Mouse (Mus musculus) MEL (cell line): Measurements from ENCODE around the gene Fam178b. TPM values are rescaled to one million over a fixed set of nuclear protein-coding genes. Genes with fewer than 3 reads are reported as not detected.

Source experiments
- DNase-seq: peaks from one replicate; pipeline ENCODE4 v3.0.0; 2011; ENCODE audit warnings: low read depth, low spot score
- H3K27ac ChIP-seq: 2 replicates; pipeline ENCODE4 v1.5.1; 2012; ENCODE audit warnings: low read depth, mild to moderate bottlenecking, control low read depth, low read length, moderate library complexity; ENCODE audit not compliant: control insufficient read depth
- H3K27me3 ChIP-seq, 2 experiments: fragments of 150-350 bp in 1 of 2; sonication (generic) in 1 of 2; 2 replicates each; pipeline ENCODE4 v1.6.1; 2012; ENCODE audit warnings: low read length in 2 of 2, mild to moderate bottlenecking in 2 of 2, improper control_type of control experiment in 1 of 2, moderate library complexity in 1 of 2; ENCODE audit not compliant: insufficient read depth in 2 of 2, control insufficient read depth in 1 of 2
- H3K36me3 ChIP-seq, 2 experiments: 2 replicates each; pipeline ENCODE4 v1.6.1; 2012 to 2014; ENCODE audit warnings: low read length in 2 of 2, improper control_type of control experiment in 1 of 2, inconsistent platforms in 1 of 2, mild to moderate bottlenecking in 1 of 2; ENCODE audit not compliant: insufficient read depth in 2 of 2, control insufficient read depth in 1 of 2
- H3K4me1 ChIP-seq, 2 experiments: fragments of 150-350 bp in 1 of 2; sonication (generic) in 1 of 2; 2 replicates each; pipeline ENCODE4 v1.6.1; 2012; ENCODE audit warnings: low read length in 2 of 2, improper control_type of control experiment in 1 of 2, mild to moderate bottlenecking in 1 of 2; ENCODE audit not compliant: insufficient read depth in 2 of 2, control insufficient read depth in 1 of 2
- H3K4me3 ChIP-seq, 2 experiments: fragments of 150-350 bp in 1 of 2; sonication (generic) in 1 of 2; 2 replicates each; pipeline ENCODE4 v1.5.1; 2012; ENCODE audit warnings: low read depth in 2 of 2, low read length in 2 of 2, mild to moderate bottlenecking in 2 of 2, moderate library complexity in 2 of 2, control low read depth in 1 of 2, improper control_type of control experiment in 1 of 2; ENCODE audit not compliant: control insufficient read depth in 1 of 2, insufficient read depth in 1 of 2
- H3K79me2 ChIP-seq: 2 replicates; pipeline ENCODE4 v1.6.1; 2012; ENCODE audit warnings: mild to moderate bottlenecking, low read length, moderate library complexity; ENCODE audit not compliant: control insufficient read depth, poor library complexity, insufficient read depth
- H3K9ac ChIP-seq: 2 replicates; pipeline ENCODE4 v1.6.1; 2012; ENCODE audit warnings: low read depth, mild to moderate bottlenecking, control low read depth, low read length, moderate library complexity; ENCODE audit not compliant: control insufficient read depth, poor library complexity, severe bottlenecking
- H3K9me3 ChIP-seq: fragments of 150-350 bp; sonication (generic); replicated peaks from 2 replicates; pipeline ENCODE4 v1.6.1; 2012; ENCODE audit warnings: mild to moderate bottlenecking, low read length, improper control_type of control experiment, moderate library complexity; ENCODE audit not compliant: insufficient read depth
- BHLHE40 ChIP-seq: IDR thresholded peaks from 2 replicates; pipeline ENCODE4 v1.6.1; 2012; ENCODE audit warnings: low read depth, mild to moderate bottlenecking, inconsistent platforms, low read length, improper control_type of control experiment, borderline replicate concordance
- CHD1 ChIP-seq: IDR thresholded peaks from 2 replicates; pipeline ENCODE4 v1.6.1; 2012; ENCODE audit warnings: low read depth, mild to moderate bottlenecking, inconsistent platforms, low read length, improper control_type of control experiment
- CHD2 ChIP-seq: IDR thresholded peaks from 2 replicates; pipeline ENCODE4 v1.6.1; 2011; ENCODE audit warnings: low read length, improper control_type of control experiment
- E2F4 ChIP-seq: IDR thresholded peaks from 2 replicates; pipeline ENCODE4 v1.6.1; 2011; ENCODE audit warnings: low read depth, low read length, improper control_type of control experiment, borderline replicate concordance
- ELF1 ChIP-seq: IDR thresholded peaks from 2 replicates; pipeline ENCODE4 v1.6.1; 2014; ENCODE audit warnings: low read depth, mild to moderate bottlenecking, inconsistent platforms, low read length, improper control_type of control experiment, moderate library complexity
- ETS1 ChIP-seq: IDR thresholded peaks from 2 replicates; pipeline ENCODE4 v1.6.1; 2012; ENCODE audit warnings: low read depth, mild to moderate bottlenecking, inconsistent platforms, low read length, improper control_type of control experiment, moderate library complexity
- GABPA ChIP-seq: IDR thresholded peaks from 2 replicates; pipeline ENCODE4 v1.6.1; 2012; ENCODE audit warnings: low read depth, mild to moderate bottlenecking, inconsistent platforms, low read length, improper control_type of control experiment, moderate library complexity
- GATA1 ChIP-seq: IDR thresholded peaks from 2 replicates; pipeline ENCODE4 v1.6.1; 2011; ENCODE audit warnings: low read depth, low read length, improper control_type of control experiment
- HCFC1 ChIP-seq: IDR thresholded peaks from 2 replicates; pipeline ENCODE4 v1.6.1; 2012; ENCODE audit warnings: low read depth, mild to moderate bottlenecking, inconsistent platforms, low read length, improper control_type of control experiment, moderate library complexity
- KAT2A ChIP-seq: conservative IDR thresholded peaks from 2 replicates; pipeline ENCODE4 v1.6.1; 2012; ENCODE audit warnings: low read depth, low read length, improper control_type of control experiment, inconsistent platforms
- MAFK ChIP-seq: IDR thresholded peaks from 2 replicates; pipeline ENCODE4 v1.6.1; 2011; ENCODE audit warnings: low read depth, mild to moderate bottlenecking, low read length, improper control_type of control experiment, borderline replicate concordance
- MAZ ChIP-seq: IDR thresholded peaks from 2 replicates; pipeline ENCODE4 v1.6.1; 2012; ENCODE audit warnings: low read depth, mild to moderate bottlenecking, inconsistent platforms, low read length, improper control_type of control experiment
- MEF2A ChIP-seq: IDR thresholded peaks from 2 replicates; pipeline ENCODE4 v1.6.1; 2014; ENCODE audit warnings: low read depth, mild to moderate bottlenecking, inconsistent platforms, low read length, improper control_type of control experiment; ENCODE audit not compliant: poor library complexity, insufficient replicate concordance, severe bottlenecking; ENCODE audit errors: extremely low read depth
- MYB ChIP-seq: IDR thresholded peaks from 2 replicates; pipeline ENCODE4 v1.6.1; 2011; ENCODE audit warnings: mild to moderate bottlenecking, low read depth, low read length, improper control_type of control experiment
- MYC ChIP-seq: IDR thresholded peaks from 2 replicates; pipeline ENCODE4 v1.6.1; 2011; ENCODE audit warnings: low read depth, mild to moderate bottlenecking, low read length, improper control_type of control experiment, moderate library complexity
- NELFE ChIP-seq: IDR thresholded peaks from 2 replicates; pipeline ENCODE4 v1.6.1; 2011; ENCODE audit warnings: low read depth, low read length, improper control_type of control experiment
- NRF1 ChIP-seq: IDR thresholded peaks from 2 replicates; pipeline ENCODE4 v1.6.1; 2014; ENCODE audit warnings: low read depth, mild to moderate bottlenecking, inconsistent platforms, low read length, improper control_type of control experiment, moderate library complexity; ENCODE audit not compliant: poor library complexity, insufficient read depth, severe bottlenecking
- POLR2A ChIP-seq, 2 experiments: IDR thresholded peaks; 2 replicates each; pipeline ENCODE4 v1.6.1; 2011 to 2012; ENCODE audit warnings: low read length in 2 of 2, mild to moderate bottlenecking in 2 of 2, control low read depth in 1 of 2, improper control_type of control experiment in 1 of 2, low read depth in 1 of 2, moderate library complexity in 1 of 2; ENCODE audit not compliant: control insufficient read depth in 1 of 2, insufficient read depth in 1 of 2, poor library complexity in 1 of 2
- POLR2AphosphoS2 ChIP-seq: IDR thresholded peaks from 2 replicates; pipeline ENCODE4 v1.6.1; 2011; ENCODE audit warnings: low read length, improper control_type of control experiment
- POLR2AphosphoS5 ChIP-seq: IDR thresholded peaks from 2 replicates; pipeline ENCODE4 v1.6.1; 2012; ENCODE audit warnings: low read depth, borderline replicate concordance, mild to moderate bottlenecking, inconsistent platforms, low read length, moderate library complexity, mixed read lengths
- RAD21 ChIP-seq: IDR thresholded peaks from 2 replicates; pipeline ENCODE4 v1.6.1; 2011; ENCODE audit warnings: mild to moderate bottlenecking, low read depth, low read length, improper control_type of control experiment
- RCOR1 ChIP-seq: IDR thresholded peaks from 2 replicates; pipeline ENCODE4 v1.6.1; 2012; ENCODE audit warnings: low read depth, mild to moderate bottlenecking, inconsistent platforms, low read length, improper control_type of control experiment
- SMC3 ChIP-seq: IDR thresholded peaks from 2 replicates; pipeline ENCODE4 v1.6.1; 2011; ENCODE audit warnings: low read depth, low read length, improper control_type of control experiment
- TAL1 ChIP-seq: IDR thresholded peaks from 2 replicates; pipeline ENCODE4 v1.6.1; 2012; ENCODE audit warnings: mild to moderate bottlenecking, inconsistent platforms, low read length, moderate library complexity, mixed read lengths
- TBP ChIP-seq: IDR thresholded peaks from 2 replicates; pipeline ENCODE4 v1.8.0; 2011; ENCODE audit warnings: low read depth, low read length, improper control_type of control experiment
- UBTF ChIP-seq: IDR thresholded peaks from 2 replicates; pipeline ENCODE4 v1.6.1; 2012; ENCODE audit warnings: low read depth, mild to moderate bottlenecking, inconsistent platforms, low read length, improper control_type of control experiment, moderate library complexity, borderline replicate concordance; ENCODE audit not compliant: insufficient read depth
- USF1 ChIP-seq: IDR thresholded peaks from 2 replicates; pipeline ENCODE4 v1.6.1; 2014; ENCODE audit warnings: low read depth, mild to moderate bottlenecking, inconsistent platforms, low read length, improper control_type of control experiment, moderate library complexity
- USF2 ChIP-seq, 2 experiments: IDR thresholded peaks; 2 replicates each; pipeline ENCODE4 v1.6.1; 2011 to 2012; ENCODE audit warnings: improper control_type of control experiment in 2 of 2, low read length in 2 of 2, borderline replicate concordance in 1 of 2, inconsistent platforms in 1 of 2, low read depth in 1 of 2, mild to moderate bottlenecking in 1 of 2; ENCODE audit not compliant: insufficient read depth in 1 of 2
- ZC3H11A ChIP-seq: IDR thresholded peaks from 2 replicates; pipeline ENCODE4 v1.6.1; 2012; ENCODE audit warnings: low read depth, mild to moderate bottlenecking, inconsistent platforms, low read length, improper control_type of control experiment
- ZMIZ1 ChIP-seq: IDR thresholded peaks from 2 replicates; pipeline ENCODE4 v1.6.1; 2012; ENCODE audit warnings: low read depth, mild to moderate bottlenecking, inconsistent platforms, low read length, improper control_type of control experiment, moderate library complexity
- polyA plus RNA-seq, 2 experiments: library from polyadenylated mRNA; stranded (reverse) in 1 of 2; unstranded in 1 of 2; fragments of >175 nt in 1 of 2; fragments of >200 nt in 1 of 2; gene quantifications; 2 replicates each; pipeline versions ENCODE4 v1.2.1 to v1.2.4; 2012; ENCODE audit warnings: low replicate concordance in 2 of 2, low read depth in 1 of 2; ENCODE audit not compliant: insufficient read length in 2 of 2, insufficient read depth in 1 of 2, missing spikeins in 1 of 2
- total RNA-seq: library from RNA; depleted of rRNA; stranded (reverse); fragments of 300-350 nt; gene quantifications from 2 replicates; pipeline ENCODE4 v1.2.3, GENCODE M21; 2012

Gene Fam178b
- total and polyA plus RNA-seq, 3 experiments, result 0.19 to 0.29 TPM; not detected in 1

DNA sequence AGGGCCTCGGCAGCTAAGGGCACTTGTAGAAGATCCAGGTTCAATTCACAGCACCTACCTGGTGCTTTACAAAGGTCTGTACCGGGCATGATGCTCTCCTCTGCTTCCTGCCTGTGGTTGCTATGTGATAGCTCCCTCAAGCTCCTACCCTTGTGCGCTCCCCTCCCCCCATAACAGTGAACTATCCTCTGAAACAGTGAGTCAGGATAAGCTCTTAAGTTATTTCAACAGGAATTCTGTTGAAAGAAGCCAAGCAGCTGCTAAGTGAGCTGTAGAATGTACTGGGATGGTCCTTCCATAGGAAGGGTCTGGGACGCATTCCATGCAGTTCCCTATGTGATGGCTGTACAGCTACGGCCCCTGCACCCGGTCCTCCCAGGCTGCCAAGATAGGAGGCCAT is 149.4 kb downstream of the Fam178b start (continued):
- no peak for TF ChIP-seq POLR2AphosphoS5

DNA sequence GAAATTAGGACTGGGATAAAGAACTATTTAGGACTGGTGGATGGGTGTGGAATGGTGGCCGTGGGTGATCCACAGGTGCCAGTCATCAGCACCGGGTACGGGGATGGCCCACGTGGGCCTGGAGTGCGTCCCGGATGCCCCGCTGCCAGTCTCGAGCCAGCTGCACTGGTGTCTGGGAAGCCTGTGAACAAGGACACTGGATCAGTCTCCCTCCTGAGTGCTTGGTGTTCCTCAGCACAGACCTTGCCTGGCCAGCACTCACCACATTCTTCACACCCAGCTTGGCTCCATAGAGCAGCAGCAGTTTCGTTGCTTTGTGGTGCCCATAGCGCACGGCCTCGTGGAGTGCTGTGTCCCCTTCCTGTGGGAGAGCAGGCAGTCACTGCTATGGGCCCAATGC is 151.5 kb downstream of the Fam178b start:
- no peaks in the 10 kb centered on the region for H3K79me2 ChIP-seq
- H3K27me3 ChIP-seq, result no peaks in the 10 kb centered on the region
- no peak overlapping the region for H3K27ac ChIP-seq
- no peak overlapping the region for H3K9ac ChIP-seq
- no peak overlapping the region for H3K4me3 ChIP-seq
- no peaks in the 10 kb centered on the region for H3K9me3 ChIP-seq
- no peak for DNase-seq
- H3K36me3 ChIP-seq, result peaks cover 0 to 5% of the 10 kb centered on the region in 2 experiments; a peak in 2 of 4 replicates
- peaks cover 0 to 7% of the 10 kb centered on the region in 2 experiments; a peak in 2 of 4 replicates for H3K4me1 ChIP-seq
- TF ChIP-seq CHD2, result no peak
- TF ChIP-seq SMC3, result no peak
- TF ChIP-seq BHLHE40, result no peak
- no peak for TF ChIP-seq POLR2A (IDR thresholded peaks at IDR 0.05; ENCODE audit: control insufficient read depth in 1 of 2, insufficient read depth in 1 of 2, low read depth in 1 of 2, low read length in 2 of 2, poor library complexity in 1 of 2)
- TF ChIP-seq ELF1, result no peak
- TF ChIP-seq TAL1, result no peak
- no peak for TF ChIP-seq RAD21
- no peak for TF ChIP-seq KAT2A
- no peak for TF ChIP-seq HCFC1
- TF ChIP-seq NELFE, result no peak
- no peak for TF ChIP-seq E2F4
- no peak for TF ChIP-seq MYB
- no peak for TF ChIP-seq MYC
- no peak for TF ChIP-seq RCOR1
- TF ChIP-seq ETS1, result no peak
- no peak for TF ChIP-seq TBP
- TF ChIP-seq ZC3H11A, result no peak
- no peak for TF ChIP-seq MAZ
- no peak for TF ChIP-seq USF1

DNA sequence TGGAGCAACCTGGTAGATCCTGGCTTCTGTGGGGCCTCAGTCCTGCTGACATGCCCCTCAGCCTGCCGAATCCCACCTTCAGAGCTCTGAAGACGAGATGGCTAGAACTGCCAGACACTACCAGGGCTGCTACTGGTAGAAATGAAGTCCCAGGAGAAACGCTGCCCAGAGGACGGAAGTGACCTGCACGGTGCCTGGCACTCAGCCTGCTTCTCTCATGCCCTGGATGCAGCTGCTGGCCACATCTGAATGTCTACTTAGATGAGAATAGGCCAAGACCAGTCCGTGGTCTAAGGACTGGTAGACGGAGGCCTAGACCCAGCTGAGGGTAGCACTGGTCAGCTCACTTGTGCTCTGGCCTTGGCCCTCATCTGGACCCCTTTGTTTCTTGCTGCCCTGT is 152.0 kb downstream of the Fam178b start:
- no peak overlapping the region for H3K9ac ChIP-seq
- peaks cover 0 to 7% of the 10 kb centered on the region in 2 experiments; a peak in 2 of 4 replicates for H3K4me1 ChIP-seq
- DNase-seq, result no peak
- TF ChIP-seq GATA1 (no peak), HCFC1 (no peak), NRF1 (no peak), UBTF (no peak), POLR2AphosphoS2 (no peak), MAFK (no peak), ELF1 (no peak), MEF2A (no peak), NELFE (no peak), GABPA (no peak), USF2 (IDR thresholded peaks at IDR 0.05; ENCODE audit: borderline replicate concordance in 1 of 2, insufficient read depth in 1 of 2, low read depth in 1 of 2, low read length in 2 of 2) (no peak), CHD1 (no peak), ZMIZ1 (no peak), ZC3H11A (no peak), USF1 (no peak)
- no peaks in the 10 kb centered on the region for H3K27me3 ChIP-seq
- H3K27ac ChIP-seq, result no peak overlapping the region
- H3K79me2 ChIP-seq, result no peaks in the 10 kb centered on the region
- no peak overlapping the region for H3K4me3 ChIP-seq
- H3K36me3 ChIP-seq, result peaks cover 0 to 5% of the 10 kb centered on the region in 2 experiments; a peak in 2 of 4 replicates
- H3K9me3 ChIP-seq, result no peaks in the 10 kb centered on the region
